Mouse (Mus musculus) v-Abl transformed pro-B cells (cell line): Measurements from ENCODE around the gene Pamr1.

Source experiments
- in situ Hi-C, 2 experiments: fragments of 400-800 bp; cut with MboI; formaldehyde crosslinking; loops; one replicate each; pipeline ENCODE4 v1.15.1; 2025; ENCODE audit not compliant: unreplicated experiment in 2 of 2

Gene Pamr1

DNA sequence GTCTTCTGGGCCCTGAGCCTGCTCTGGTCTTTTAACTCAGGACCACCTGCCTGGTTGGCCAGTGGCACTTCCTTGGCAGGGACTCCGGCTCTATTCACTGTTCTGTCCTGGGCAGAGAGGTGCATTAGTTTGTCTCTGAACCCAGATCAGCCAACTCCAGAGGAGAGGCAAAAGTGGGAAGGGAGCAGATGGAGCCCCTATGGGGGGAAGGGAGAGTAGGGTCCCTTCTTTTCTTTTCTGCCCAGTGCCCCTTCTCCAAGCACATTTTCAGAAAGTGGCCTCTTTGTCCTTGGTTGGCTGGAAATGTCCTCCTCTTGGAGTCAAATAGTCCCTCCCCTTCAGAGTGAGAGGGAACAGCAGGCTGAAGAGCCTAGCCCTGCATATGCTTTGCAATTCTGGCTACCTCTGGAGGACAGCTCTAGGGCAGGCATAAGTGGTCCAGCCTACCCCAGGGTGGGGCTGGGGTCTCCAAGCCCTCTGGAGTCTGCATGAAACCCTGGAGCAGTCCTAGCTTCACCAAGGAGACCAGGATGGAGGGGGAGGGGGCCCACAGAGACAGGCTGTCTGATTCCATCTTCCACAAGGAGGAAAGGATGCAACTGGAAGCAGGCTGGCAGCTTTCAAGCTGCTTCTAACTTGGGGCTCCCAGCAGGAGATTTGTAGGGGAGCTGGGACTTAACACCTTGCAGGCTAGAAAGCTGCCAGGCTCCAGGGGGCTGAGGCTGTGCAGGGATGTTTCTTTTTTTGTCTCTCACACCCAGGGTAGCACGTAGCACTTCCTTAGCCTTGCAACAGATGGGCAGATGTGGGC lies 49.3 kb downstream of the Pamr1 start:
- in situ Hi-C loops: no loop called here

DNA sequence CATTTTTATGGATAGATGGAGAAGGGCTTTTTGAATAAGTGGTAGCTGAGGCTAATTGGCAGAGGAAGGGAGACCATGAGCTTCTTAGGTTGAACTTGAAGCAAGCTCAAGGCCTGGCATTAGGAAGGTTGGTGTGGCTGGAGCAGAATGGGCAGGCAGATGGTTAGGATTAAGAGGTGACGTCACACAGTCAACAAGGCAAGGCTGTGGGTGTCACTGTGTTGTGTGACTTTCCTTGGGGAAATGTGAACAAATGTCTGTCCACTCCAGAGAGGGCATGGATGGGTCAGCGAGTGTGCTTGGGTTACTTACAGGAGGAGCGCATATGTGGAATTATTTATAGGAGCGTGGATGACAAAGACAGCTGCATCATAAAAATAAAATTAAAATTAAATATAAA lies 50.7 kb downstream of the Pamr1 start:
- in situ Hi-C loops: no loop called here

DNA sequence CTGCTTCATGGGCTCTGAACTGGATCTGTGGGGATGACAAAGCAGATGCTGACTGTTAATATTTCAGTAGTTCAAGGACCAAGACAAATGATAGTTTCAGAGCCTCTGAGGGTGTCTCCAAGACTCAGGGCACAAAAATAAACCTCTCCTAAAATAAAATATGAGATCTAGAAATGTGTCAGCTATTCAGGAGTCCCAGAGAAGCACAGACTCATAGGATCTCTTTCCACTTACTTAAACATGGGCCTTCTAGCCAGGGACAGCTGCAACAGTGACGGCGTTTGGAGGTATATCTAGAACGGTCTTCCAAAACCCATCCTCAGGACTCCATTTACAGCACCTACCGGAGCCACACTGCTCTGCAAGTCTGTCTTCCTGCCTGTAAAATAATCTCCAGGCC lies 60.7 kb downstream of the Pamr1 start:
- in situ Hi-C loops: no loop called here

DNA sequence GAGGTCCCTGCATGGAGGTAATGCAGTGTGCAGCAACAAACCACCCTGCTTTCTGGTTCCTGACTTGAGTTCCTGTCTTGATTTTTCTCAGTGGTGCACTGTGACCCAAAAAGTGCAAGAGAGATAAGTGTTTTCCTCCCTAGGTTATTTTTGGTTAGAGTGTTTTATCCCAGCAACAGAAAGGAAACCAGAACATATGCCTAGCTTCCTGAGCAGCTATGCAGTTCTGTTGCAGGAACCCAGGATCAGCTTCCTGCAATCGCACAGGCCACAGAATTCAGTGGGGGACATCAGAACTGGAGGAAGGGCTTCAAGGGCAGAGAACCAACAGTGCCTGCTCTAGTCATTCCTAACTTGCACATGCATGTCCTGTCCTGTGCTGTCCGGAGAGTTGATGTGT lies 66.8 kb downstream of the Pamr1 start:
- in situ Hi-C loops: no loop called here

DNA sequence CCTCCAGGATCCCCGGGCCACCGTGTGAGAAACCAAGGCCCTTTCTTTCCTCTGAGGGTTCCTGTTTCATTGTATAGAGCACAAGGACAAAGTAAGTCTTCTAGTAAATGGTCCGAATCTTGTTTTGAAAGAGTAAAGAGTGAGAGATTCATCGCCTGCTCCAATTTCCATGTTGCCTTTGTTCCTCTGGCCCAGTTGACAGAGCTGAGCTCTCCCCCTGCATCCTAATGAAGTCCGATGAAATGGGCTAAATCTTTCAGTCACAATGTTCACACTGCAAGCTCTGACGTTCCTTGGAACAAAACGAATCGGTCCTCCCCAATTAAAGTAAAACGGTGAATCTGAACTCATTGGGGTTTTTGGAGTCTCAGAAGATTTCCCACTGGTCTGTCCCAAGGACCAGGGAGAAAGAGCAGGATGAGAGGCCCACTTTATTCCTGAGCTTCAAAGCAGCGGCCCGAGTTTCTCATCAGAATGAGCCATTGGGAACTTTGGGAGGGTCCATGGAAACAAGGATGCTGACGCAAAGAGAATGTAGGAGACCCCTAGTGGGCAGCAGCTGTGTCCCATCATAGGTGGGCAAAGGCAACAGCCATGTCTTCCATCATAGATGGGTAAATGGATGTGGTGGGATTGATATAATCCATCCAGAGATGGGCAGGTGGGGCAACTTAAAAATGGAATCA lies 71.1 kb downstream of the Pamr1 start:
- in situ Hi-C loops: no loop called here

DNA sequence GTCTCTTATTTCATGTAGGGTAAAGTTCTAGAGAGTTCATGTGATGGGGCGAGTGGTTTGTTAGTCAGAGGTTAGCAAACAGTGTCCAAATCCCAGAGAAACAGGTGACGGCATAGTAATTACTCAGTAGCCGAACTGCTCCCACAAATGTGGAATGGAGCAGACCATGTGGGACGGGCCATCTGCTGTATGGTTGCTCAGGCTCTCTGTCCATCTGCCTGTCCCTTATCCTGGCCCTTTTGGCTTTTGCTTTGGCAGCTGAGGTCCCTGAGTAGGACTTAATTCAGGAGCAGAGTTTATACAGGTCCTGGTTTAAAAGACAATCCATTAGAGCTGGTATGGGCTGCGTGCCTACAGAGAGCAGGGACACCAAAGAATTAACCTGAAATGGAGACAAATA lies 72.4 kb downstream of the Pamr1 start:
- in situ Hi-C loops: no loop called here

DNA sequence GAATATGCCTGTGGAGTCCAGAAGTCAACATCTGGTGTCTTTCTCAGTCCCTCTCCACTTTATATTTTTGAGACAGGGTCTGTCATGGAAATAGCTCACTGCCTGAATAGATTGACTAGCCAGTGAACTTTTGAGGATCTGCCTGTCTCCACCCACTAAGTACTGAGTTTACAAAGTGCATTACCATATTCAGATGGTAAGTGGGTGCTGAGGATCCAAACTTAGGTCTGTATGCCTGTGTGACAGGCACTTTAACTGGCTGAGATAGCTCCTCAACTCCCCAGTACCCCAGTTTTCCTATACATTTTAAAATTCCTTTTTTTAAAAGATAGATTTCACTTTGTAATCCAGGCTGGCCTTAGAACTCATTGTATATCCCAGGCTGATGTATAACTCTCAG lies 73.1 kb downstream of the Pamr1 start:
- in situ Hi-C loops: no loop called here

DNA sequence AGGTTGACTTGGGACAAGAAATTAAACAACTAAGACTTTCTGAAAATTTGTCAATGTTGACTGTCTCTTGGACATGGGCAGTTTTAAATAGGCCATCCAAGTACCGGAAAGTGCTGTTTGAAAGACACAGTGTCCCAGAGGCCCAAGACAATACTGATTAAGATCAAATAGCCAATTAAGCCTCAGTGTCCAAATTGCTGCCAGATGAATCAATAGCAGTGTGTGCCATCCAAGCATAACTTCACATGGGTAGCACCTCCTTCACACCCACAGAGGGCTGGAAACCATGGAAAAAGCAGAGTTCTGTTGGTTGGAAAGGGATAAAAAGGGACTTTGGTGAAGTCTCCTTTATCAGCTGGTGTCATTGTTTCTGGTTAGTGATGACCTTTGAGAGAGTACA lies 74.7 kb downstream of the Pamr1 start:
- in situ Hi-C loops: no loop called here

DNA sequence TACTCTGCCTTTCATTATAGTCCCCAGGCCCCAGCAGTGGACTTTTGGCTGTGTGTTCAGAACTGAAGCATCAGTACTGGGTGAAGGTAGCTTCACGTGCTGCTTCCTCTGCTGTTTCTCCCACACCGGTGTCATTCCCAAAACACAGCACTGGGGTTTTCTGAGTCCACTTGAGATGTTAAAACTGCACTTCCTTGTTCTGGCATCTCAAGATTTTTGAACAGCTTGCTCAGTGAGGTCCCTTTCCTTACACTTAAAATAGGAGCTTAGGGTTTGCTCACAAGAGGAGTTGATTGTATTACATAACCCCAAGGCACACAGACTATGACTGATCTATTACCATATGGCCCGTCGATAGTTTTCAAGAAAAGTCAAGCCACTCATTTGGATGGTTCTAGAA lies 82.5 kb downstream of the Pamr1 start:
- in situ Hi-C loops: no loop called here

DNA sequence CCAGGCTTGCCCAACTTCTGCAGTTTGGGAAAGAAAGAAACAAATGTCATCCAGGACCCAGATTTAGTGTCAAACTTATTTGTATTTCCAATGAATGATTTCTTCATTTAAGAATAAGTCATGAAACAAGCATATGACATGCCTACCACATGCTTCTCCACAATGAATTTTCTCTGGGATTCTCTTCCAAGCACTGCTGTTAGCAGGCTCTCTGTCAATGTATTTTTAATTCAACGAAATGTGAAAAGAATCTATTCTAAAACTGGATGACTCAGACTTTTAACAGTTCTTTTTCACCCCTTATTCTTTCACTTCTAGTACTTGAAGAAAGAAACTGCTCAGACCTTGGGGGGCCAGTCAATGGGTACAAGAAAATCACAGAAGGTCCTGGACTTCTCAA lies 84.2 kb downstream of the Pamr1 start:
- in situ Hi-C loops: no loop called here

DNA sequence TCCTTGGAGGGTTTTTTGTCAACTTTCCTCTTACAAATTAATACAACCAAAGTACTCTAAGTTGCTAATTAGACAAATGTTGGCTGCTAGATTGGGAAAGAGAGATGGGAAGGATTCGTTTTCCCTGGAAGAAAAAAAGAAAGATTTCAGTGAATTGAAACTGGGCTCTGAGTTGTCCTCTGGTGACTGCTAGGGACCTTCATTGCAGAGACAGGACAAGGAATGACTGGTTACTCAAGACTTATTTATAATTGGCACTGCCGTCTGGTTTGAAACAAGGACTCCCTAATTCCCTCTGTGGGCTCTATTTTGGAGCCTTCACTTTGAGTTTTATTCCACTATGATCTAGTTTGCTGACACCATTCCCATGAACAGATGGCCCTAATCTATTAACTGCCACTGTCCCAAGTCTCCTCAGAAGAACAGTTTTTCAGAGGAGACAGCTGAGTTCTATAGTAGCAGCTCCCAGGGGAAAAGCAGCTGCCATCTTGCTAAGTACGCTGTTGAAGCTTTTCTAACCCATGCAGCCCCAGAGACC lies 85.8 kb downstream of the Pamr1 start:
- in situ Hi-C loops: no loop called here

DNA sequence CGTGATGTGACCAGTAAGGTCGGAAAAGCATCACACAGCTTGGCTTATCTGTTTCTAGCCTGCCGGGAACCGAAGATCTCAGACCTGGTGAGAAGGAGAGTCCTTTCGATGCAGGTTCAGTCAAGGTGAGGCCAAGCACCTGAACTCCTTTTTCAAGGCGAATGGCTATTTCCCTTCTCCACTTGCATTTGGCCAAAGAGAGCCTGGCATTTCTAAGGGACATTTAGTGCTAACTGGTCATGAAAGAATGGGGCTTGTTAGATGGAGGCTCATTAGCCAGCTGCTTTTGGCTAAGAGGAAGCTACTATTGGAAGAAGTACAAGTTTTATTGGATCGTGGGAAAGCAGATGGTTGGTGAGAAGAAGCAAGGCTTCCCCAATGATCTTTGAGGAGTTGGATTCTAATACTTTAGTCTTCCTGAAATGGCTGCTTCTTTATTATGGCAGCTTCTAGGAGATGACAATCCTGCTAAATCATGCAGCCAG lies 86.3 kb downstream of the Pamr1 start:
- in situ Hi-C loops: no loop called here

DNA sequence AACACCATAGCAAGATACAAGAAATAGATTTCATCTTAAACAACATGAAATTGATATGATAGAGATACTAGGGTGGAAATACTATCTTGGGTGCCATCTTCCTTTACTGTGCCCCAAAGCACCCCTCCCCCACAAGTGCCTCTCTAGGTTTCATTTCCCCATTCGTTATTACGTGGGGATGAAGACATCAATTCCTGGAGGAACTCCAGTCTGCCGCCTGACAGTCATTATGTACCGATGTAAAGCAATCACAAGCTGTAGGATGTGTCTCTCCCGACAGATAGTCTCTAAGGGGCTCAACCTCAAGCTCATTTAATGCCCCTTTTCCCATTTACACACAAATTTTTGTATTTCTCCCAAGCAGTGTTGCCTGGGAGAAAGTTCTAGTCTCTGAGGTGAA lies 88.3 kb downstream of the Pamr1 start:
- in situ Hi-C loops: no loop called here

DNA sequence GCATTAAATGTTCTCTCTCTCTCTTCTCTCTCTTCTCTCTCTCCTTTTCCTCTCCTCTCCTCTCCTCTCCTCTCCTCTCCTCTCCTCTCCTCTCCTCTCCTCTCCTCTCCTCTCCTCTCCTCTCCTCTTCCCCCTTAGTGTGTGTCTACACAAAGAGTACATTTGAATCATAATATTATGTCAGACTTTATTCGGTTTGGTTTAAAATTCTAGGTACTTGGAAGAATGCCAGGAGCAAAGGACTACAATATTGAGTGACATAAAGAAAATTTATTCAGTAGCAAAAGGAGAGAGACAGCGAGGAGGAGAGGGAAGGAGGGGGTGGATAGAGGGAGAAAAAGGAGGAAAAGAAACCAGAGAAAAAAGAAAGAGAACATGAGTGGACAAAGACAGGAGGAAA lies 88.9 kb downstream of the Pamr1 start:
- in situ Hi-C loops: no loop called here

DNA sequence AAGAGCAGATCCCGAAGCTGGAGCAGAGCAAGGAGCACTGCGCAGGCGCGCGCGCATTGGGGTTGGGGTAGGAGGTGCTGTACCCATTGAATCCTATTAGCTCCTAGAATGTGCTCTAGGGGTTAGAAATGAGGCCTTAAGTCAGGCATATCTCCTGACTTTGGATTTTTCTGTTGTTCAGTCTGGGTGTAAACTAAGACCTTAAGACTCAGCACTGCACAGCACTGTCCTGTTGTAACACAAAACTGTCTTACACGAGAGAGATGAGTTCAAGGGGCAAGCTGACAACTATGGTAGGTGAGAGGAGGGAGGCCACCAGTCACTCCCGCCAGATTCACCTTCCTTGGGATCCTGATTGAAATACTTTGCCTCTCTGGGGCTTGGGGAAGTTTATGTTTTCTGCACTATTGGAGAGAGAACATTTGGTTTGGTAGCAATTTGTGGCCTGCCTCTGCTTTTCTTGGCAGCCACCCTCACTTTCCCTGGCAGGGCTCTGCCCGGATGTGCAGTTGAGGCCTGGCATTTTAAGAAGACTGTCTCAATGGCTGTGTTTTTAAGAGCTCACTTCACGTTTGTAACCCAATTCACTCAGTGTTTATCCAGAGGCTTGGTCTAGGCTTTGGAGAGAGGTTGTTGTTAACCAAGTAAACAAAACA lies 99.2 kb downstream of the Pamr1 start:
- in situ Hi-C loops: no loop called here

DNA sequence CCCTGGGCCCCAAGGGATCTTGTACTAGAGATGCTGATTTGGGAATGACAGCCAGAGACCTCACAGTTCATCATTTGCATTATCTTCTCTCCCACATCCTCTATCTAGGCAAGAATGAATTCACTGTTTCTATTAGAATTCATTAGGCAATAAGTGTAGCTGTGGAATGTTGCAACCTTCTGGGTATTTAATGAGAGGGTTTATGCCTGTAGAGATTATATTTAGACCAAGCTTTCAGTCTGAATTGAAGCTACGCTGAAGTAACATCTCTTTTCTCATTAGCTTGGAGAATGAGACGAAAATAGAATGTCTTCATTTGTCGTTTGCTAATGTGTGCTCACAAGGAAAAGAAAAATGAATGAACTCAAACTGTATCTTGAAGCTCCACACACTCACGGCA lies 100.5 kb downstream of the Pamr1 start:
- in situ Hi-C loops: no loop called here

DNA sequence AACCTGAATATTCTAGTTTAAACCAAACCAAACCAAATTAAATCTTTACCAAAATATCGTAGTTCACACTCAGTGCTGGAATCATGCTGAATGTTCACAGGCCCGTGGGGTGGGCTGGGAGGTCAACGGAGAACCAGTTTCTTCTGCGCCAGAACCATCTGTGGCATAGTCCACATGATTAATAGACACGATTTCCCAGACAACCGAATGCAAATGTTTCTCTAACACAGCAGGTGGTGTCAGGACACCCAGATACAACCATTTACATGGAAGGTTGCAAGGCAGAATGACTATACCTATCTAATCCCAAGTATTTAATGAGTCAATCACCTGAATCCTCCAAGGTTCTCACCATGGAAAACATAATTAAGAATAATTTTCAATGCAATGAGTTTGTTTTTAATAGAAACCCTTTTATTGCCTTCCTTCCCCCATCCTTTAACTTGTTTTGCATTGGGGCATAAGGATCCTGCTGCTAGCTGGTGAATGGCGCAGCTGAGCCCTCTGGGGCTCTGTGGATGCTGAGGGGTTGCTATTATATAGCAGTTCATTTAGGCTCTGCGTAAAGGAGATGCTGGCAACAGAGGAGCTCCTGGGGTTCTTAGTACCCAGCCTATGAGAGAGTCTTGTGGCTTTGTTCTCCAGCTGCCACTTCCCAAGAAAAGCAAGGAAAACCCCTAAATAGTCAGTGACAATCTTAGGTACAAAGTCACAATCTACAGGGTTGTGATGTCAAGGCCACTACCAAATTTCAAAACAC lies 106.3 kb downstream of the Pamr1 start:
- in situ Hi-C loops: no loop called here

DNA sequence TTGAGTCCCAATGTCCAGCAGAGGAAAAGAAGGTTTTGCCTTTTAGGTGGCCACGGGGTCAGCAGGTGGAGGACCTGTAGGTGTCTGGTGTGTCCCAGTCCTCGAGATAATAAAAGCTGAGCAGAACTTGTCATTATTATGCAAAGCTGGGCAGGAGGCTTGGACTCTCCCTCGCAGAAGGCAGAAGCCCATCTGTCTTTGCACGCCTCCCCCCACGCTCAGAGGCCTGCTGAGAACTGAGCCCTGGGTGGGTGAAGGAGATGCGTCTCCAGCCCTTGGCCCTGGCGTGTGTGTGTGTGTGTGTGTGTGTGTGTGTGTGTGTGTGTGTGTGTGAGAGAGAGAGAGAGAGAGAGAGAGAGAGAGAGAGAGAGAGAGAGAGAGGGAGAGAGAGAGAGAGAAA lies 107.9 kb downstream of the Pamr1 start:
- in situ Hi-C loops: no loop called here

DNA sequence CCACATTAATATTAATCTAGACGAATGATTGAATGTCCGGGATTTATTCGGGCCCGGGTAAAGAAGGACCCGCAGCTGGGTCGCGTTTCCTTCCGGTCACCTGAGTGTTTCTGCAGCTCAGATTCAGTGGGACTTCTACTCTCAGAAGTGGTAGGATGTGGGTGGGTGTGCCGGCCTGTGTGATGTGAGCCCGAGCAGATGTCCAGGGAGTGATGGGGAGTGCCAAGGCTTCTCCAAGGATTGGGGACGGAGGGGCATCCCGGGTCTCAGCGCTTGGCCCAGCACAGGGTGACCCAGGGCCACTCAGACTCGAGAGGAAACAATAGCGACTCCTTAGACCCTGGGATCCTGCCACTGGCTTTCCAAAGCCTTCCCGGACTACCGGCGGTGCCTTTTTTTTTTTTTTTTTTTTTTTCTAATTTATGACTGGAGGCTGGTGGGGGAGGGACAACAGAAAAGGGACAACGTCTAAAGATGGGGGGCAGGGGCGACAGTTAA lies 108.4 kb downstream of the Pamr1 start, which contains the start of gene Slc1a2:
TSS of gene Slc1a2 (plus strand) at position 497 of the 498 bp plus-strand sequence.
- in situ Hi-C loops: no loop called here
